In genomic region chr16:29491031-29491430, GRCm38 (mm10) we compare ENCODE assay signal across 22 mouse cellular contexts. TPM values are rescaled to one million over a fixed set of nuclear protein-coding genes. Genes with fewer than 3 reads are reported as not detected.
A peak's percentile ranks its signal among the peaks of the same experiment; 100 is the strongest.
DNase-seq lines count a peak whose midpoint lies in the region; ATAC-seq and TF ChIP-seq lines count a peak whose summit lies in the region.
"Had no signal": no experiment of that assay in that cellular context is flagged by ENCODE, and none has a peak within 500 bp of the region (broad histone marks: within the 10 kb centered on the region; RNA-seq: fewer than 3 reads in every experiment).

No protein-coding gene starts in this region.

- H3K27ac ChIP-seq in CH12.LX (ENCODE audit: insufficient read depth, low read depth) = no peak overlapping the region

- TF ChIP-seq EP300 in CH12.LX (IDR thresholded peaks at IDR 0.05; ENCODE audit: low read length) = peak; percentile 91

- no peak for TF ChIP-seq RAD21 in CH12.LX (IDR thresholded peaks at IDR 0.05; ENCODE audit: low read depth, low read length)

- no peaks in the 10 kb centered on the region for H3K27me3 ChIP-seq in CH12.LX (replicated peaks)

- no peaks in the 10 kb centered on the region for H3K9me3 ChIP-seq in CH12.LX (replicated peaks; ENCODE audit: low read length)
- H3K9me3 ChIP-seq: G1E had no signal

- dilution Hi-C loops in CH12.LX (cut with MboI; ENCODE audit: extremely low pct_ligation_motif_present, extremely low pct_unique_long_range_greater_than_20kb, low sequenced_read_pairs) = no loop called here

- no peak for TF ChIP-seq POLR2A in CH12.LX (IDR thresholded peaks at IDR 0.05; ENCODE audit: low read depth, low read length)

- DNase-seq in 3T3-L1 (ENCODE audit: low read depth, low spot score) = peak; percentile 31
- DNase-seq in CH12.LX (ENCODE audit: extremely low read depth) = peak; percentile 51
- no peak for DNase-seq in retina, postnatal 1 day
- DNase-seq: adrenal gland, adult 2 months; adrenal gland, adult 8-10 months; adrenal gland, postnatal 10 days; adrenal gland, postnatal 14 days; adrenal gland, postnatal 25 days; adrenal gland, postnatal 36 days; B cell, adult 2 months; cerebellum, adult 11 months; cerebellum, adult 11-12 months; cerebellum, adult 18-20 months; cerebellum, adult 2 months; cerebellum, adult 8-10 months had no signal

- H3K36me3 ChIP-seq in CH12.LX (replicated peaks in 1 of 2; ENCODE audit: control insufficient read depth in 1 of 2, insufficient read depth in 1 of 2, low read length in 1 of 2) = no peaks in the 10 kb centered on the region
- H3K36me3 ChIP-seq: G1E had no signal

- H3K4me3 ChIP-seq in CH12.LX (replicated peaks in 1 of 3; ENCODE audit: low read depth in 2 of 3, low read length in 2 of 3, poor library complexity in 1 of 3) = no peak overlapping the region

- in situ Hi-C loops in CH12.LX (cut with MboI; ENCODE audit: low pct_ligation_motif_present, low pct_unique_long_range_greater_than_20kb, low sequenced_read_pairs) = no loop called here

- no peak overlapping the region for H3K9ac ChIP-seq in CH12.LX (ENCODE audit: insufficient read depth, low read depth)

- H3K4me2 ChIP-seq in CH12.LX (ENCODE audit: insufficient read depth, low read depth, poor library complexity, severe bottlenecking) = no peak overlapping the region

- TF ChIP-seq CTCF in CH12.LX (conservative IDR thresholded peaks at IDR 0.05 in 1 of 2, IDR thresholded peaks at IDR 0.05 in 1 of 2; ENCODE audit: low read depth in 2 of 2, low read length in 2 of 2) = no peak

- no peak for ATAC-seq in megakaryocyte-erythroid progenitor cell, adult 5-6 weeks (replicated peaks; ENCODE audit: low FRiP score, low TSS enrichment, poor library complexity, severe bottlenecking)
- ATAC-seq: activated CD4-positive, CD25-positive, alpha-beta regulatory T cell, adult 4 months; CD4-positive, CD25-positive, alpha-beta regulatory T cell, adult 4 months; Patski had no signal

- H3K4me1 ChIP-seq in CH12.LX (ENCODE audit: control insufficient read depth in 1 of 2, insufficient read depth in 2 of 2) = peaks cover under 1 to 10% of the 10 kb centered on the region in 2 experiments; a peak in 3 of 4 replicates

- no peaks in the 10 kb centered on the region for H3K79me2 ChIP-seq in CH12.LX (replicated peaks; ENCODE audit: control insufficient read depth, extremely low read depth, insufficient read depth, poor library complexity, severe bottlenecking)

TF ChIP-seq in CH12.LX, 34 proteins besides CTCF, POLR2A, EP300 and RAD21:
- TF ChIP-seq PAX5 (IDR thresholded peaks at IDR 0.05; ENCODE audit: low read length) (no peak), CHD2 (IDR thresholded peaks at IDR 0.05; ENCODE audit: low read length) (peak; percentile 51; the same call in 1 of the 2 replicates), MAZ (IDR thresholded peaks at IDR 0.05; ENCODE audit: low read depth, low read length) (no peak), GABPA (IDR thresholded peaks at IDR 0.05; ENCODE audit: insufficient replicate concordance, low read depth, low read length) (no peak), CHD1 (IDR thresholded peaks at IDR 0.05; ENCODE audit: low read depth, low read length) (no peak), E2F4 (IDR thresholded peaks at IDR 0.05; ENCODE audit: insufficient replicate concordance, low read depth, low read length) (no peak), KAT2A (IDR thresholded peaks at IDR 0.05; ENCODE audit: insufficient replicate concordance, low read length) (no peak), SMC3 (IDR thresholded peaks at IDR 0.05; ENCODE audit: low read depth, low read length) (no peak), USF2 (conservative IDR thresholded peaks at IDR 0.05; ENCODE audit: low read depth, low read length) (no peak), RCOR1 (conservative IDR thresholded peaks at IDR 0.05; ENCODE audit: low read depth, low read length) (peak; percentile 95), BHLHE40 (IDR thresholded peaks at IDR 0.05; ENCODE audit: low read depth, low read length) (peak; percentile 99), NRF1 (IDR thresholded peaks at IDR 0.05; ENCODE audit: low read depth, low read length) (no peak), JUN (IDR thresholded peaks at IDR 0.05; ENCODE audit: insufficient read depth, low read depth, low read length) (peak; percentile 83), ELF1 (IDR thresholded peaks at IDR 0.05; ENCODE audit: low read depth, low read length) (no peak), IRF4 (IDR thresholded peaks at IDR 0.05; ENCODE audit: low read depth, low read length) (peak; percentile 91), ZKSCAN1 (IDR thresholded peaks at IDR 0.05; ENCODE audit: borderline replicate concordance, low read depth, low read length) (no peak), ZNF384 (IDR thresholded peaks at IDR 0.05; ENCODE audit: low read depth, low read length) (no peak), SIN3A (IDR thresholded peaks at IDR 0.05; ENCODE audit: low read length) (0 out of 2 replicates have a peak, but pooled peaks have one; percentile 23), UBTF (IDR thresholded peaks at IDR 0.05; ENCODE audit: low read depth, low read length) (no peak), POLR2AphosphoS2 (IDR thresholded peaks at IDR 0.05; ENCODE audit: low read depth, low read length) (no peak), TBP (conservative IDR thresholded peaks at IDR 0.05; ENCODE audit: low read depth, low read length) (no peak), ETS1 (conservative IDR thresholded peaks at IDR 0.05; ENCODE audit: low read depth, low read length) (peak; percentile 69), MEF2A (IDR thresholded peaks at IDR 0.05; ENCODE audit: borderline replicate concordance, low read depth, low read length) (0 out of 2 replicates have a peak, but pooled peaks have one; percentile 22), ZMIZ1 (IDR thresholded peaks at IDR 0.05; ENCODE audit: low read depth, low read length) (no peak), ZC3H11A (IDR thresholded peaks at IDR 0.05; ENCODE audit: low read depth, low read length) (no peak), HCFC1 (IDR thresholded peaks at IDR 0.05; ENCODE audit: low read depth, low read length) (no peak), MXI1 (IDR thresholded peaks at IDR 0.05; ENCODE audit: low read depth, low read length) (peak; percentile 58; the same call in 1 of the 2 replicates), USF1 (IDR thresholded peaks at IDR 0.05; ENCODE audit: low read depth, low read length) (no peak), MAX (IDR thresholded peaks at IDR 0.05; ENCODE audit: low read length) (peak; percentile 85; the same call in 1 of the 2 replicates), MYC (IDR thresholded peaks at IDR 0.05; ENCODE audit: low read depth, low read length) (peak; percentile 84), TCF12 (IDR thresholded peaks at IDR 0.05; ENCODE audit: low read depth, low read length) (0 out of 2 replicates have a peak, but pooled peaks have one; percentile 24), MAFK (IDR thresholded peaks at IDR 0.05; ENCODE audit: insufficient replicate concordance, low read length) (peak; percentile 48; the same call in 1 of the 2 replicates), NELFE (IDR thresholded peaks at IDR 0.05; ENCODE audit: low read depth, low read length) (no peak), JUND (conservative IDR thresholded peaks at IDR 0.05; ENCODE audit: low read depth, low read length) (peak; percentile 86)

RNA-seq across cellular contexts. Expression of gene Atp13a4, which starts 53.6 kb away (rescaled TPM):
- total RNA-seq in CH12.LX (2012; rRNA removed) (not detected in 2 replicates), CH12.LX (2014; rRNA removed) (not detected in 2 replicates)
- not detected in 2 replicates for polyA plus RNA-seq in CH12.LX (2012; ENCODE audit: insufficient read length, low read depth)
- not detected in 2 replicates for total RNA-seq in megakaryocyte-erythroid progenitor cell, adult 5-6 weeks (2014; fragmentation: Nextera tagmentation)
- total RNA-seq in megakaryocyte-erythroid progenitor cell, adult 5-6 weeks (2017) = not detected in 2 replicates
- total RNA-seq: adrenal gland, adult 18-20 months; adrenal gland, adult 2 months; adrenal gland, adult 8-10 months; adrenal gland, postnatal 25 days; adrenal gland, postnatal 36 days; MEL had no signal
- polyA plus RNA-seq: activated CD4-positive, CD25-positive, alpha-beta regulatory T cell, adult 4 months; adrenal gland, adult 2 months; G1E; Patski had no signal
